ENCODE assay signal across 14 mouse cellular contexts in genomic region chr5:31704971-31705370, GRCm38 (mm10). TPM values are rescaled to one million over a fixed set of nuclear protein-coding genes. Genes with fewer than 3 reads are reported as not detected.
A peak's percentile ranks its signal among the peaks of the same experiment; 100 is the strongest.
DNase-seq lines count a peak whose midpoint lies in the region; ATAC-seq lines count a peak whose summit lies in the region.
"Had no signal": no experiment of that assay in that cellular context is flagged by ENCODE, and none has a peak within 500 bp of the region (broad histone marks: within the 10 kb centered on the region; RNA-seq: fewer than 3 reads in every experiment).

No protein-coding gene starts in this region.

- H3K9ac ChIP-seq in forebrain, embryonic 14.5 days (ENCODE audit: low read length) = no peak overlapping the region
- H3K9ac ChIP-seq: forebrain, embryonic 15.5 days; heart, embryonic 13.5 days; liver, embryonic 12.5 days had no signal

- H3K4me2 ChIP-seq in forebrain, embryonic 14.5 days (ENCODE audit: low read length) = no peak overlapping the region
- H3K4me2 ChIP-seq: forebrain, embryonic 15.5 days; heart, embryonic 13.5 days; liver, embryonic 12.5 days had no signal

- no peak for ATAC-seq in inflammation-experienced regulatory T-cells, adult 6 months
- ATAC-seq in forebrain, embryonic 14.5 days = no peak
- ATAC-seq: forebrain, embryonic 15.5 days; liver, embryonic 12.5 days had no signal

- H3K4me1 ChIP-seq in forebrain, embryonic 14.5 days (ENCODE audit: control insufficient read depth, insufficient read depth, low read length) = no peaks in the 10 kb centered on the region
- H3K4me1 ChIP-seq: forebrain, embryonic 15.5 days; heart, embryonic 13.5 days had no signal

- no peak overlapping the region for H3K4me3 ChIP-seq in forebrain, embryonic 14.5 days (ENCODE audit: low read depth, low read length)
- H3K4me3 ChIP-seq: forebrain, embryonic 15.5 days; heart, embryonic 13.5 days; liver, embryonic 12.5 days had no signal

- no peaks in the 10 kb centered on the region for H3K27me3 ChIP-seq in forebrain, embryonic 14.5 days (replicated peaks; ENCODE audit: control insufficient read depth, insufficient read depth, low read length)
- H3K27me3 ChIP-seq: CH12.LX; forebrain, embryonic 15.5 days; heart, embryonic 13.5 days; liver, embryonic 12.5 days had no signal

- WGBS in forebrain, embryonic 14.5 days = 91% methylated on average over 5 of the region's 5 CpGs

- DNase-seq in frontal cortex, postnatal 25 days (ENCODE audit: low spot score in 2 of 2) = peak; percentile 15 to 34
- peak; percentile 64 to 78 for DNase-seq in layer of hippocampus, adult 8-10 months (ENCODE audit: low spot score in 2 of 2)
- DNase-seq in left cerebral cortex, adult 9 months (ENCODE audit: low spot score in 2 of 2) = peak; percentile 70 to 79
- DNase-seq in right cerebral cortex, postnatal 25 days = peak; percentile 57
- no peak for DNase-seq in forebrain, embryonic 14.5 days (ENCODE audit: low spot score)
- no peak for DNase-seq in adrenal gland, postnatal 10 days
- DNase-seq: adrenal gland, postnatal 36 days; cerebellum, adult 9-11 months; thymus, postnatal 14 days had no signal

- H3K27ac ChIP-seq in forebrain, embryonic 14.5 days (ENCODE audit: low read depth, low read length) = no peak overlapping the region
- H3K27ac ChIP-seq: forebrain, embryonic 15.5 days; heart, embryonic 13.5 days; liver, embryonic 12.5 days had no signal

- H3K36me3 ChIP-seq in forebrain, embryonic 14.5 days (ENCODE audit: control insufficient read depth, insufficient read depth, low read length) = peaks cover 8% of the 10 kb centered on the region; the same call in 1 of the 2 replicates

- H3K9me3 ChIP-seq in forebrain, embryonic 14.5 days (replicated peaks; ENCODE audit: control insufficient read depth, low read length) = no peaks in the 10 kb centered on the region
- H3K9me3 ChIP-seq: forebrain, embryonic 15.5 days; heart, embryonic 13.5 days; liver, embryonic 12.5 days had no signal

RNA-seq across cellular contexts. Expression of gene Babam2, which starts 7.5 kb away (rescaled TPM):
- total RNA-seq in layer of hippocampus, adult 8-10 months (2022) = 10 to 100 TPM; 49.4 to 52.1 (median 50.4) TPM
- 100 to 1,000 TPM in 2 of 3 experiments, 10 to 100 TPM in 1; 83.9 to 117 (median 107) TPM for polyA plus RNA-seq in inflammation-experienced regulatory T-cells, adult 6 months (2017; shearing (Covaris generic))
- polyA plus RNA-seq in forebrain, embryonic 14.5 days (2014; fragmentation: Nextera tagmentation; extraction: Ambion mirVana) = 32.3 TPM in 2 replicates
- 10 to 100 TPM; 55.8 to 84.3 TPM for total RNA-seq in adrenal gland, postnatal 10 days (2021)

RNA-seq across cellular contexts. Expression of gene Rbks, which starts 7.5 kb away (rescaled TPM):
- total RNA-seq in layer of hippocampus, adult 8-10 months (2022) = 1 to 10 TPM; 2.7 to 6.0 (median 4.3) TPM
- polyA plus RNA-seq in inflammation-experienced regulatory T-cells, adult 6 months (2017; shearing (Covaris generic)) = 10 to 100 TPM in 2 of 3 experiments, 1 to 10 TPM in 1; 7.6 to 17.4 (median 13.0) TPM
- polyA plus RNA-seq in forebrain, embryonic 14.5 days (2014; fragmentation: Nextera tagmentation; extraction: Ambion mirVana) = 1.9 and 2.1 TPM in 2 replicates
- total RNA-seq in adrenal gland, postnatal 10 days (2021) = 10 to 100 TPM in 1 of 2 experiments, 1 to 10 TPM in 1; 9.6 to 13.4 TPM

Comparison
In these comparisons a context has a peak if more than half of its experiments do, and no peak if none do; other contexts are left out.
1. DNase-seq: peak in frontal cortex, postnatal 25 days (2 of 2), layer of hippocampus, adult 8-10 months (2 of 2), left cerebral cortex, adult 9 months (2 of 2) and right cerebral cortex, postnatal 25 days (single experiment); none in forebrain, embryonic 14.5 days (single experiment) and adrenal gland, postnatal 10 days (single experiment).